Mouse (Mus musculus) embryo, embryonic 11 days (tissue): ENCODE measurements around the gene Gm128.
"Not testable (repeated sequence)": the region's sequence is repeated elsewhere in the genome, so short reads cannot be mapped to it uniquely, and the experiment has no call there.

Experiments used
- DNase-seq: peaks from one replicate; pipeline ENCODE4 v3.0.0-alpha.2; 2015

Gm128 gene

GRCm38 (mm10) chr3:95229781-95230494, 11.5 kb downstream of the Gm128 start:
- DNase-seq: peak; percentile 59

- peak; percentile 57 for DNase-seq
Observed at GRCm38 (mm10) chr3:95228894-95229780, 12.3 kb downstream of the Gm128 start.

GRCm38 (mm10) chr3:95228148-95228893, 13.1 kb downstream of the Gm128 start, which contains the start of gene Cdc42se1:
TSS of gene Cdc42se1 (plus strand) at chr3:95228732.
- peak; percentile 94 for DNase-seq

- DNase-seq: peak; percentile 30
Observed at GRCm38 (mm10) chr3:95227214-95227613, 14.2 kb downstream of the Gm128 start.

- peak; percentile 62 for DNase-seq
Observed at GRCm38 (mm10) chr3:95224295-95224694, 17.1 kb downstream of the Gm128 start.

GRCm38 (mm10) chr3:95223041-95223440, 18.4 kb downstream of the Gm128 start:
- DNase-seq: no peak

- DNase-seq: peak; percentile 21
Observed at GRCm38 (mm10) chr3:95218466-95219137, 22.8 kb downstream of the Gm128 start.

- peak; percentile 95 for DNase-seq
Observed at GRCm38 (mm10) chr3:95217255-95218134, 23.9 kb downstream of the Gm128 start, which contains the start of gene Gabpb2. TSS of gene Gabpb2 (minus strand) at chr3:95217916.

- DNase-seq: no peak
Observed at GRCm38 (mm10) chr3:95216655-95217254, 24.6 kb downstream of the Gm128 start.

GRCm38 (mm10) chr3:95213609-95213975, 27.8 kb downstream of the Gm128 start:
- DNase-seq: no peak

- not testable (repeated sequence) for DNase-seq
Observed at GRCm38 (mm10) chr3:95212889-95213608, 28.3 kb downstream of the Gm128 start.

- DNase-seq: no peak
Observed at GRCm38 (mm10) chr3:95210585-95210984, 30.8 kb downstream of the Gm128 start.

GRCm38 (mm10) chr3:95208286-95208685, 33.1 kb downstream of the Gm128 start:
- no peak for DNase-seq

- no peak for DNase-seq
Observed at GRCm38 (mm10) chr3:95203880-95204279, 37.5 kb downstream of the Gm128 start.

- DNase-seq: no peak
Observed at GRCm38 (mm10) chr3:95200562-95200961, 40.8 kb downstream of the Gm128 start.

- no peak for DNase-seq
Observed at GRCm38 (mm10) chr3:95200132-95200531, 41.3 kb downstream of the Gm128 start.

- no peak for DNase-seq
Observed at GRCm38 (mm10) chr3:95199101-95199500, 42.3 kb downstream of the Gm128 start.

- no peak for DNase-seq
Observed at GRCm38 (mm10) chr3:95195772-95196171, 45.6 kb downstream of the Gm128 start.

- DNase-seq: no peak
Observed at GRCm38 (mm10) chr3:95194721-95195135, 46.7 kb downstream of the Gm128 start.
